Mouse (Mus musculus) spleen, postnatal 14 days (tissue): ENCODE data around the gene Myo1f.
A peak's percentile ranks its signal among the peaks of the same experiment; 100 is the strongest.

Source experiments
- DNase-seq, 2 experiments: peaks; one replicate each; pipeline ENCODE4 v3.0.0; 2021 to 2022; ENCODE audit warnings: low spot score in 2 of 2

Myo1f gene

GRCm38 (mm10) chr17:33555223-33555855, at the start of gene Myo1f:
Gene Myo1f (plus strand): TSS chr17:33555707.
- peak; percentile 30 to 31 for DNase-seq

- DNase-seq, result no peak
These were observed 47.1 kb upstream of the Myo1f start for GRCm38 (mm10) chr17:33508386-33508785.

DNA sequence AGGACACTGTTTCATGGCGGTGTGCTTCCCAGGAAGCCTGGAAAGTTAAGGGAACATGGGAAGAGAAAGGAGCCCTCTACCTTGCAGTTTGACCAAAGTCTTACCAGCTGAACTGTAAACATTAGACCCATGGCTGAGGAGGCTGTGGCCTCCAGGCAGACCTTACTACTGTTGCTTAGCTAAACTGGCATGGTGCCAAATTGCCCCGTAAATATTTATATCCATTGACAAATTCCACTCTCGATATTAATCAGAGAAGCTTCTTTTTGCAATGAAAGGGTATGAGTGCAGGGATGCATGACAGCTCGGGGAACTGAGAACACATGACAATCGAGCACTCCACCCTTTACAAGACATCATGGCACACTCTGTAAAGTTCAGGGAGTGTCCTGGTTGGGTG, 45.3 kb upstream of the Myo1f start:
- DNase-seq, result no peak

DNA sequence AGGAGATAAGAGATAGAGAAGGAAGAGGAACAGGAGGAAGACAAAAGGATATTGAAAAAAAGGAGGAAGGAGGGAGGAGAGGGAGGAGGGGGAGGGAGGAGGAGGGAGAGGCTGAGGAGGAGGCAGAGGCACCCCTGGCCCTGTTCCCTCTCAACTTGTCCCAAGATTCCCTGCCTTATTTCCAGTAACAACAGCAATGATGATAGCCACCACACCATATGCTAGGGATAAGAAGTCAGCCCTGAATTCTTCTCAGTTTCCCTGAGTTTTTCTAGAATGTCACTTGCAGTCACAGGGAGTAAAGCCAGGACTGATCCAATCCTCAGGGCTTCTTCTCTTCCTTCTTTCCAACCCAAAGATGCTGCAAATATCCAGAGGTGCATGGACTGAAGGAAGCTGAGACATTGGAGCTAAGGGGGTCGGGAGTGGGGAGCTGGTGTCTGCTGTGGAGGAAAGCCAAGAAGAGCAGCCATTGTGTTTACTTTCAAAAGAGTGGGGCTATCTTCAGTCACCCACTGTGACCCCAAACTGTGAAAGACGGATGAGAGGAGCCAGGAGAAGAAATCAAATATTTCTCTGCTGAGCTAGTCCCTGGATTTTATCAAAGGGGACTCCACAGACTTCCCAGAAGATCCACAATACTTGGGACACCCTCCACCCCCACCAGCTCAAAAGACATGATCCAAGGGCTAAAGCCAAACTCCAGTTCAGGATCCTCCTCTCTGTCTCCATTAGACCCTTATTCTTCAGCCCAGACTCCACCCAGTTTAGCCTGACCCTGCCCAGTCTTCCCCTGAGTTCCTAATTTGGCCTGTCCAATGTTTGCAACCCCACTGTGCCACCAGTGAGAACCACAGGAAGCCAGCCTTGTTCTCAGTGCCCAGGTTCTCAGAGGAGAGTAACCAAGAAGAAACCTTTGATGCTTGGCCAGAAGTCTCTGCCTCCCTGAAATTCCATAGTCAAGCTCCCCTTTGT, 42.8 kb upstream of the Myo1f start:
- DNase-seq, result no peak

GRCm38 (mm10) chr17:33513874-33514273, 41.6 kb upstream of the Myo1f start:
- no peak for DNase-seq

GRCm38 (mm10) chr17:33520366-33520765, 35.1 kb upstream of the Myo1f start:
- DNase-seq, result no peak

DNA sequence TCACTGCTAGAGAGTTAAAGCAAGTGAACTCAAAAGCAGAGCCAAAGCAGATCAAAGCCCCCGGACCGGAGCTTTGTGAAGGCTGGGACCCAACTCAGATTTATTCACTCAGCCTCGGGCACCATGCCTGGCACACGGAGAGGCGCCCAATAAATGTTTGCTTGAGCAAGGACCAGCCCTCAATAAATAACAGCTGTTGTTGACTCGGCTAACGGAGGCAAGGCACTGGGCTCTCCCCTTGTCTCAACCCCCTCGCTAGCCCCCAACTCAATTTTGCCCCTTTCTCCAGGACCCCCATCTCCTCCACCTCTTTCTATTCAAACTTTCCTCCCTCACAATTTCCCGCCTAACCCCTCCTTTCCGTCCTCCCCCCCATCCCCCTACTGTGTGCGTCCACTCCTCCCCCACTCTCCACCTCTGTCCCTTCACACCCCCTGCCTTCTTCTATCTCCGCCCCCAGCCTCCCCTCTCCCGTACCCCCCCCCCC, 32.0 kb upstream of the Myo1f start:
- DNase-seq, result no peak

DNA sequence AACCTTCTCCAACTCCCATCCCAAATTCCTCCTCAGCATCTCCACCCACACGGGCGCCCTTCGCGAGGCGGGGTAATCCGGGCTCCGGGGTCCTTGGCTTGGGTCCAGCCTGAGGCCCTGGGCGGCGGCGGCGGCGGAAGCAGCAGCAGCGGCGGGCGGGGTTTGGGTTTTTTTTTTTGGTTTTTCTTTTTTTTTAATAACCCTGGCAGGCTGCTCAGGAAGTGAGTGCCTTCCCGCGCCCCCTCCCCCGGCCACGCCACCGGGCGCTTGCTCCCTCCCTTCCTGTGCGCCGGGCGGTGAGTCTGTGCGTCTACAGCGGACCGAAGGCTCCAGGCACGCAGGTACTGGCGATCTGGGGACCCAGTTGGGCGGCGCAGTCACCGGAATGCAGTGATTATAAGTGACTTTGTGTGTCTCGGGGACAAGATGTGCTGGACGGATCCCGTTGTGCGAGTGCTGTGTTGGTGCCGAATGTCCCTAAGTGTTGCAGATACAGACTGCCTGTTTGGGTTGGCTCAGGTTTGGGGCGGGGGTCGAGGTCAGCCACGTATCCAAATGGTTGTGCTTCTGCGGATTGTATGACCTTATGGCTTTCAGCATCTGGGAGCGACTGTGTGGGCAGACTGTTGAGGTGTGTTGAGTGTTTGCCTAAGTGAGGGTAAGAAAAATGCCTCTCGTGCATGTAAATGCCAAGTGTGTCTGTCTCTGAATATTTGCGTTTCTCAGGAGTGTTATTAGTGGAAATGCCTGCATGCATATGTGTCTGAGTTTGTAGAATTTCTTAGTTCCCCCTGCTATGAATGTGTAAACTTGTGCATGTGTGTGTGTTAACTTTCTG, 31.4 kb upstream of the Myo1f start, which contains the start of gene Adamts10:
Adamts10 (plus strand) TSS at position 287 of the 838 bp plus-strand sequence.
- DNase-seq, result peak; percentile 36 to 46

GRCm38 (mm10) chr17:33524806-33525373, 30.6 kb upstream of the Myo1f start:
- DNase-seq, result no peak

GRCm38 (mm10) chr17:33526506-33526905, 29.0 kb upstream of the Myo1f start:
- DNase-seq, result no peak

- peak in 1 of 2 experiments; percentile 25 for DNase-seq
These were observed 16.3 kb upstream of the Myo1f start for GRCm38 (mm10) chr17:33539106-33539675.

- no peak for DNase-seq
These were observed 15.6 kb upstream of the Myo1f start for GRCm38 (mm10) chr17:33539878-33540277.

- no peak for DNase-seq
These were observed 6.3 kb upstream of the Myo1f start for GRCm38 (mm10) chr17:33549212-33549611.

GRCm38 (mm10) chr17:33550388-33550787, 5.1 kb upstream of the Myo1f start:
- DNase-seq, result no peak

- no peak for DNase-seq
These were observed 3.4 kb upstream of the Myo1f start for GRCm38 (mm10) chr17:33552113-33552512.

GRCm38 (mm10) chr17:33552964-33553363, 2.5 kb upstream of the Myo1f start:
- DNase-seq, result peak in 1 of 2 experiments; percentile 31

DNA sequence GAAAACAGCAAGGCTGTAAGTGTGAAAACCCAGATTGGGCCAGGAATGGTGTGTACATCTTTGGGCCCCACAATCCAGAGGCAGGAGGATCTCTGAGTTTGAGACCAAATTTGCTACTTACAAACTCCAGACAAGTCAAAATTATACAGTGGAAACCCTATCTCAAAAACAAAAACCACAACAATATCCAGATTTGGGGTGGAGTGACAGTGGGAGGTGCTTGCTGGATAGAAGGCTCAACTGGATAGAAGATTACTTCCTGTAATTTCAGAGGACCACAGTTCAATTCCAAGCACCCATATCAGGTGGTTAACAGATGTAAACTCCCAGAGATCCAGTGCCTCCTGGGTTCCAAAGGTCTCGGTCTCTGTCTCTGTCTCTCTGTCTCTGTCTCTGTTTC, 971 bp upstream of the Myo1f start:
- no peak for DNase-seq

GRCm38 (mm10) chr17:33557922-33558321, 2.4 kb downstream of the Myo1f start:
- DNase-seq, result no peak

GRCm38 (mm10) chr17:33563527-33564076, 8.1 kb downstream of the Myo1f start:
- DNase-seq, result no peak

- DNase-seq, result no peak
These were observed 9.1 kb downstream of the Myo1f start for GRCm38 (mm10) chr17:33564599-33564998.

- no peak for DNase-seq
These were observed 10.7 kb downstream of the Myo1f start for GRCm38 (mm10) chr17:33566182-33566581.
